ENCODE assay signal across 16 mouse cellular contexts in genomic region chr3:103948666-103949065, GRCm38 (mm10).
"Had no signal": no experiment of that assay in that cellular context is flagged by ENCODE, and none has a peak within 500 bp of the region (broad histone marks: within the 10 kb centered on the region; RNA-seq: fewer than 3 reads in every experiment).

No protein-coding gene starts in this region.

- ATAC-seq: midbrain, embryonic 16.5 days had no signal

- H3K36me3 ChIP-seq: midbrain, embryonic 12.5 days; neural tube, embryonic 13.5 days; neural tube, embryonic 15.5 days had no signal

- H3K4me1 ChIP-seq: midbrain, embryonic 10.5 days; neural tube, embryonic 13.5 days had no signal

- H3K27ac ChIP-seq: liver, embryonic 14.5 days; midbrain, embryonic 10.5 days; midbrain, embryonic 12.5 days; neural tube, embryonic 13.5 days; neural tube, embryonic 15.5 days had no signal

- H3K4me3 ChIP-seq: midbrain, embryonic 10.5 days; midbrain, embryonic 12.5 days; myocyte; neural tube, embryonic 13.5 days; neural tube, embryonic 15.5 days had no signal

- H3K9ac ChIP-seq: liver, embryonic 14.5 days; lung, embryonic 14.5 days; midbrain, embryonic 12.5 days; neural tube, embryonic 13.5 days; neural tube, embryonic 15.5 days had no signal

- DNase-seq: lung, adult 18-20 months; lung, embryonic 14.5 days; lung, postnatal 10 days; lung, postnatal 4 days; midbrain, embryonic 14.5 days; right cerebral cortex, postnatal 14 days; thymus, adult 18-20 months; thymus, postnatal 14 days; thymus, postnatal 36 days had no signal

- H3K4me2 ChIP-seq: lung, embryonic 14.5 days; midbrain, embryonic 12.5 days; neural tube, embryonic 13.5 days; neural tube, embryonic 15.5 days had no signal

- H3K27me3 ChIP-seq: midbrain, embryonic 12.5 days; neural tube, embryonic 13.5 days; neural tube, embryonic 15.5 days had no signal

- H3K9me3 ChIP-seq: midbrain, embryonic 10.5 days; midbrain, embryonic 12.5 days; neural tube, embryonic 13.5 days; neural tube, embryonic 15.5 days had no signal
